Mouse (Mus musculus): Measurements from ENCODE around the gene Cklf.
"Not testable (repeated sequence)": the region's sequence is repeated elsewhere in the genome, so short reads cannot be mapped to it uniquely, and the experiment has no call there.

The Cklf gene

GRCm38 (mm10) chr8:104264271-104264935 is 13.7 kb downstream of the Cklf start:
- not testable (repeated sequence) for DNase-seq

DNA sequence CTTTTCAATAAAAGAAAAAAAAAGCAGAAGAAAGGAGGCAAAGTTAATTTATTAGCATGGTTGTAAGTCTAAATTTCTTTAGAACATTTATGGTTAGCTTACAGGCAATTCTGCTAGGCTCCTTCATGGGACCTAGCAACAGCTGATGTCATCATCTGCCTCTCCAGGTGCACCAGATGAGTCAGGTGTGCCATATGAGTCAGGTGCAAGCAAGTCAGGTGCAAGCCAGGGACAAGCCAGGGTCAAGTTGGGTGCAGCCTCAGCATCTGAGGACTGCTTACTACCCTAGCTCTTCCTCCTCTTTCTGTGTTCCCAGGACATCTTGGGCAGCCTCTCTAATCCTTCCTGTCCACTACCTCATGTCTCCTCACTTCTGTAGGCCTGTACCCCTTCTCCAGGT is 17.7 kb downstream of the Cklf start:
- no peak for DNase-seq

DNA sequence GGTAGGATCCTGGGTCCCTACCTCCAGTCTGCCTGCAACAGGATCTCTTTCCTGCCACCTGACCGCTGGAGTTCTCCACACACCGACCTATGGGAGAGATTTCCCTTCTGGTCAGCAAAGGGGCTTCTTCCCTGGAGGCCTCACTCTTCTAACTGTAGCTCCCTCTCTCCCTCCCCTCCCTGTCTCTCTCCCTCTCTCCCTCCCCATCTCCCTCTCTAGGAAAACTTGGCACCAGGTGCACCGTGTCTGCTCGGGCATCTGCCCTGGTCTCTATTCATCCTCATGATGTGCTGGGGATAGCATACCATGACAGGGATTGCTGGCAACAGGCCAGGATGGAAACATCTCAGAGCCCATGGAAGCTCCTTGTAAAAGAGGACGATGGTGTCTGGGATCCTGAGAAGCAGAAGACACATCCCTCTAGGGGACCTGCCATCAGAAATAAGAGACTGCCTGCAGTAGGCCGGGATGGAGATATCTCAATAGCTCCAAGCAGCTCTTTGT is 18.3 kb downstream of the Cklf start:
- DNase-seq = no peak

DNA sequence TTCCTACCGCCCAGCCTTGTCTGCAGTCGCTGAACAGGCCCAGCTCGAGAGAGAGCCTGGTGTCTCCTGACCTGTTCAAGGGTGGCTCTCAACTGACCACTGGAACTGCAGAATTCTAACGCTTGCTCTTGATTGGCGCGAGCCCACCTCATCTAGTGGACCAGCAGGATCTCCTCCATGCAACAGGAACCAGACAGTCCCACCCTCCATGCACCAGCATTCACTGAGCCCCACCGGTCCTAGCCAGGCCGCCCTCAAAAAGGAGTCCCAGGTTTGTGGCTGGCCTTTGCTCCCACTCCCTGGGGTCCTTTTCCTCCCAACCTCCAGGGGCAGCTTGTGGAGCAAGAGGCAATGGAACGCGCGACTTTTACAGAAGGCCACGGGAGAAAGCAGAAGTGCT is 42.4 kb downstream of the Cklf start, which contains the start of gene Cmtm2a:
TSS of gene Cmtm2a (minus strand) at position 101 of the 400 bp plus-strand sequence.
- DNase-seq = not testable (repeated sequence)

DNA sequence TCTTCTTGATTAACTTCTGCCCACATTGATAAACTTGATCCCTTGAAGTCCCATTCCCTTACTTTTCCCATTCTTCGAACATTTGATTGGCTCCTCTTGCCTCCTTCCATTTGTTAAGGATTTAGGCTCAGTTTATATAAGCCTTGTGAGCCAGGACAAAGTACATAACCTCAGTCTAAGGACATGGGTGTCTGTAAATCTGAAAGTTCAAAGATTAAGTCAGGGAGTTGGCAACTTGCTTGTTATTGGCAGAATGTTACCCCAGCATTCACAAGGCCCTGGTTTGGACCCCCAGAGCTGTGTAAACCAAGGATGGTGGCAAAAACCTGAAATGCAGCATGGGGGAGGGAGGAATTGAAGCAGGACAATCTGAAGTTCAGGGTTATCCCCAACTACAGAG is 43.7 kb downstream of the Cklf start:
- no peak for DNase-seq

DNA sequence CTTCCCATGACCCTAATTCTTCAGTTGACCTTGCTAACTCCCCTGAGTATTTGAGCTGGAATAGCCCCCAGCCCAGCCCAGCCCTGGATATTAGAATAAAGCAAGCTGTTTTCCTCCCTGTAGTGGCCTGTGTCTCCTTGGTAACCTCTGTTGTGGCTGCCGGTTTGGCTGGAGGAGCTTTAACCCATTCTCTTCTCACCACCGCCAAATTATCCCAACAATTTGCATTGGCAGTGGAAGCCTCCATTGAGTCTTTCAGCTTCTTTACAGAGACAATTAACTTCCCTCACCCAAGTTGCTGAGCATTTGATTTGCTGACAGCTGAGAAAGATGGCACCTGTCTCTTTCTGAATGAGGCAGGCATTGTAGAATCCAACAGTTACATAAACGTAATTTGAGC is 50.9 kb downstream of the Cklf start:
- not testable (repeated sequence) for DNase-seq

DNA sequence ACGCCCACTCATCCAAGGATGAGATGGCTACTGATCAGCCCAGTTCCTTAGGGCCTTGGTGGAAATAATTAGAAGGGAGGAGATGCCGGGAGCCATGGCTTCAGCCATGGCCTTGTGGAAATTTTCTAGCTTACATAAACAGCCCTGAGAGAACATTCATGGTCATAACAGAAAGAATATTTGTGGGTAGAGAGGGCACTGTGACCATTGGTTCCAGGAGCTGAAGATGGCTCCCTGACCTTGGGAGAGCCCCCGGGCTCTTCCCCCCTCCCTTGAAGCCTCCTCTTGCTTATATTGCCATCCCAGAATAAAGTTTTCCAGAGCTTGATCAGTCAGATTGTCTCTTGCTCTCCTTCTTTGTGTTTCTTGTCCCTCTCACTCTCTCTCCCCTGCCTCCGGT is 51.9 kb downstream of the Cklf start:
- not testable (repeated sequence) for DNase-seq

DNA sequence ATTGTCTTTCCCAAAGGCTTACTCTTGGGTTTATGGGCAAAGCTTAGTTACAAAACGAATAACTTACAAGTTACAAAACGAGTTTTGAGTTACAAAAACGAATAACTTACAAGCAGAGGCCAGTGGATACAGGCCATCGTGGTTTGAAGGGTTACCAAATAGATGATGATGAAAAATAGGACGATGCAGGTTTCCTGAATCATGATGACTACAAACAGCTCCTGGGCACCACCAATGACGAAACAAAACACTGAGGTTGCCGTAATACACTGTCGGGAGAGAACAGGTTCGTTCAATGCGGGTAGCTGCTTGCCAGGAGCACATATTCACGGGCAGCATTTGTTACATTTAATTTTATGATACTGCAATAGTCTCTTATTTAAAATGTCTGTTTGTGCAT is 54.3 kb downstream of the Cklf start:
- DNase-seq = no peak

DNA sequence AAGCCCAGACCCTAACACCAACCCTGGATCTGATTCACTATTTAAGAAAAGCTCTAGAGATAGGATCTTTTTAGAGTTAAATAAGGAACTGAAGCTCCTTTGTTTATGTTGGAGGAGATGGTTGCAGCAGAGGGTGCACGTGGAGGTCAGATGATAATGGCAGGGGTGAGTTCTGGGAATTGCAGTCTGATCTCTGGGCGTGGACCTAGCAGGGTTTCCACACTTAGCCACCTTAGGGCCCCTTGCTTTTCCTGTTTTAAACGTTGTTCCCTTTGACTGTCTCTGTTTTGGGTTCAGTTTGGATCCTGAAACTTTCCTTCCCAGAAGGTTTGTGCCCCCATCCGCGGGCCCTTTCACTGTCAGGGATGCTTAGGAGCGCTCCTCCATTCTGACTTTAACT is 57.7 kb downstream of the Cklf start:
- DNase-seq = not testable (repeated sequence)

GRCm38 (mm10) chr8:104309441-104310155 is 58.9 kb downstream of the Cklf start, which contains the start of the genes Gm45711 and Cmtm1:
Gene Gm45711 (minus strand): TSS chr8:104310081.
Gene Cmtm1 (minus strand): TSS chr8:104310145.
- DNase-seq = peak; percentile 26 to 55

DNA sequence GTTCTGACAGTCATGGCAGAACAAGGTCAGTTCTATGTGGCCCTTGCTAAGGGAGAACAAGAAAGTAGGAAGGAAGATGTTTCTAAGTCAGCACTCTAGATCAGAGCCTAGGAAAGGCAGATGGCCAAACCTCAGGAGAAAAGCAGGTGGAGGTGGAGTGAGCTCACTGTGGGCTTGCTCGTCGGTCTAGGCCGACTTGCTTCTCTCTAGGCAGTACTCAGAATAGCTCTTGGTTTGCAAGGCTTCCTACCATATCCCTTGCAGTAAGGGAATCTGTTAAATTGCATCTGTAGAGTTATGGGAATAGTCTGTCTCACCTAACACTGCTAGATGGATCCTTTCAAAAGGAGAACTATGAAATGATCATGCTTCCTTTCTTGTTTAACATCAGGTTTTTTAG is 61.4 kb downstream of the Cklf start:
- not testable (repeated sequence) for DNase-seq

DNA sequence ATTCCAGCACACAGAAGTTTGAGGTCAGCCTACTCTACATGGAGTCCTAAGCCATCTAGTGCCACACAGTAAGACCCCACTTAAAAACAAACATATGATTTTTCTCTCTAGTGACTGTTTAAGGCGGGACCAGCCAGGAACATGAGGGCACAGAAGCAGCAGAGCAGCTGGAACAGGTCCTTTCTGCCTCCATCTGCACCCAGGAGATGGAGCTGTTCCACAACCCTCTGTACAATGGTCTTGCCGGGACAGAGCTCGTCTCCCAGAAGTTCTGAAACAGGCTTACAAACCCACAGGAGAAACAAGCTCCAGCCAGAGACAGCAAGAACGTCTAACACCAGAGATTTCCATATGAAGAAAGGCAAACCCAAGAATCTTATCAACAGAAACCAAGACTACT is 62.6 kb downstream of the Cklf start:
- no peak for DNase-seq

All from cerebellum, adult 18-20 months (tissue).